Mouse (Mus musculus) cortical plate, adult 2 months (tissue): Measurements from ENCODE around the gene Rinl.

Source experiments
- CTCF ChIP-seq: fragments of 200-500 bp; IDR thresholded peaks from 2 replicates; pipeline ENCODE4 v1.5.1; 2011; ENCODE audit warnings: mild to moderate bottlenecking, control low read depth, low read length; ENCODE audit not compliant: insufficient read depth; ENCODE audit errors: extremely low read depth
- POLR2A ChIP-seq: fragments of 200-500 bp; IDR thresholded peaks from 2 replicates; pipeline ENCODE4 v1.6.1; 2011; ENCODE audit warnings: mild to moderate bottlenecking, low read length, control low read depth; ENCODE audit not compliant: insufficient read depth; ENCODE audit errors: extremely low read depth

DNA sequence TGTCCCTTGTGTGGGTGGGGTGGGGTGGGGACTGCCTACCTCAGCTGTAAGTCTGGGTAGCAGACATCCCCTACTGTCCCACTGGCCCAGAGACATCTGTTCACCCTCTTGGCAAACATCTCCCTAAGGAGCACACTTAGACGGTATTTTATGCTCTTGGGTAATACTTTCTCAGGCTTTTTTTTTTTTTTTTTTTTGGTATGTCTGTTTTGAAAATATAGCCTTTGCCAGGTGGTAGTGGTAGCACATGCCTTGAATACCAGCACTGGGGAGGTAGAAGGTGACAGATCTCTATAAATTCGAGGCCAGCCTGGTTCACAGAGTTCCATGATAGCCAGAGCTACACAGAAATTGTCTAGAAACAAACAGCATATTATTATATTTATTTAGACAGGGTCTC is 35.2 kb downstream of the Rinl start:
- TF ChIP-seq CTCF (no peak), POLR2A (no peak)
